Mouse (Mus musculus): ENCODE data around the gene Alkbh2.

GRCm38 (mm10) chr5:114174639-114175038, 46.6 kb upstream of the Alkbh2 start:
- peak; percentile 39; the same call in 1 of the 2 replicates for TF ChIP-seq EP300 (IDR thresholded peaks at IDR 0.05; ENCODE audit: insufficient read depth, low read depth, low read length)
- no peak for TF ChIP-seq POLR2A (IDR thresholded peaks at IDR 0.05; ENCODE audit: insufficient read depth, low read length)

Measured in ES-Bruce4 (cell line).